Mouse (Mus musculus) heart, embryonic 15.5 days (tissue): ENCODE data around the gene Gria3. TPM values are rescaled to one million over a fixed set of nuclear protein-coding genes. Genes with fewer than 3 reads are reported as not detected.

Source experiments
- ATAC-seq: fragments of 200-750 bp; cut with Nextera tagmentation; replicated peaks from 2 replicates; pipeline ENCODE4 v1.8.0; 2017; ENCODE audit warnings: low read depth, moderate TSS enrichment; ENCODE audit not compliant: insufficient number of reproducible peaks, insufficient read depth, low FRiP score
- H3K27ac ChIP-seq: fragments of 300-500 bp; sonication (generic); 2 replicates; pipeline ENCODE4 v1.5.1; 2015; ENCODE audit warnings: mild to moderate bottlenecking, inconsistent platforms
- H3K27me3 ChIP-seq: fragments of 300-500 bp; sonication (generic); 2 replicates; pipeline ENCODE4 v1.6.1; 2015; ENCODE audit warnings: inconsistent platforms
- H3K36me3 ChIP-seq: fragments of 300-500 bp; sonication (generic); 2 replicates; pipeline ENCODE4 v1.6.1; 2015; ENCODE audit warnings: mild to moderate bottlenecking, inconsistent platforms
- H3K4me1 ChIP-seq: fragments of 300-500 bp; sonication (generic); replicated peaks from 2 replicates; pipeline ENCODE4 v1.6.1; 2015; ENCODE audit warnings: inconsistent platforms
- H3K4me2 ChIP-seq: fragments of 300-500 bp; sonication (generic); 2 replicates; pipeline ENCODE4 v1.6.1; 2015; ENCODE audit warnings: inconsistent platforms, mild to moderate bottlenecking, moderate library complexity
- H3K4me3 ChIP-seq: fragments of 300-500 bp; sonication (generic); 2 replicates; pipeline ENCODE4 v1.5.1; 2015; ENCODE audit warnings: mild to moderate bottlenecking, inconsistent platforms
- H3K9ac ChIP-seq: fragments of 300-500 bp; sonication (generic); 2 replicates; pipeline ENCODE4 v1.6.1; 2015; ENCODE audit warnings: mild to moderate bottlenecking, inconsistent platforms
- H3K9me3 ChIP-seq: fragments of 300-500 bp; sonication (generic); replicated peaks from 2 replicates; pipeline ENCODE4 v1.6.1; 2016; ENCODE audit warnings: inconsistent platforms
- WGBS: fragments of 180-500 bp; shearing (Covaris S2); methylation state at CpG from one replicate; pipeline ENCODE4 v1.1.7; 2015; ENCODE audit warnings: mixed read lengths; 5-methylcytosine and 5-hydroxymethylcytosine counted together
- polyA plus RNA-seq: library from polyadenylated mRNA; unstranded; fragments of >200 nt; fragmentation: Nextera tagmentation; extraction: Ambion mirVana; gene quantifications from 2 replicates; pipeline ENCODE4 v1.2.1, GENCODE M21; 2015

The Gria3 gene
- 6.1 and 7.7 TPM in 2 replicates for polyA plus RNA-seq

GRCm38 (mm10) chrX:41400058-41400904, at the start of gene Gria3:
Gene Gria3, plus strand, starts transcription at chrX:41400854.
- peaks cover 3% of the 10 kb centered on the region; the same call in 1 of the 2 replicates for H3K4me1 ChIP-seq
- peak within 1 kb of the TSS; percentile 51 for H3K9ac ChIP-seq
- peak within 1 kb of the TSS; percentile 74 for H3K4me2 ChIP-seq
- no peaks in the 10 kb centered on the region for H3K36me3 ChIP-seq
- H3K4me3 ChIP-seq, result peak within 1 kb of the TSS; percentile 53
- H3K27ac ChIP-seq, result peak within 1 kb of the TSS; percentile 65
- peak; percentile 31; the same call in 1 of the 2 replicates for ATAC-seq
- WGBS, result 10% methylated on average over 21 of the region's 21 CpGs
- no peaks in the 10 kb centered on the region for H3K27me3 ChIP-seq
- H3K9me3 ChIP-seq, result no peaks in the 10 kb centered on the region

GRCm38 (mm10) chrX:41387086-41387485, 13.6 kb upstream of the Gria3 start:
- Histone ChIP-seq H3K9me3 (no peaks in the 10 kb centered on the region), H3K4me1 (no peaks in the 10 kb centered on the region), H3K27me3 (no peaks in the 10 kb centered on the region), H3K4me2 (no peak overlapping the region), H3K9ac (no peak overlapping the region), H3K4me3 (no peak overlapping the region), H3K27ac (no peak overlapping the region), H3K36me3 (no peaks in the 10 kb centered on the region)
- ATAC-seq, result no peak
- WGBS, result 44% methylated on average over 7 of the region's 7 CpGs

- H3K9me3 ChIP-seq, result no peaks in the 10 kb centered on the region
- no peak overlapping the region for H3K9ac ChIP-seq
Observed at GRCm38 (mm10) chrX:41389079-41389478, 11.6 kb upstream of the Gria3 start.

GRCm38 (mm10) chrX:41398482-41398881, 2.2 kb upstream of the Gria3 start:
- Histone ChIP-seq H3K27ac (no peak overlapping the region), H3K9me3 (no peaks in the 10 kb centered on the region), H3K4me3 (no peak overlapping the region), H3K4me1 (peaks cover 3% of the 10 kb centered on the region; the same call in 1 of the 2 replicates), H3K36me3 (no peaks in the 10 kb centered on the region), H3K4me2 (no peak overlapping the region), H3K9ac (no peak overlapping the region), H3K27me3 (no peaks in the 10 kb centered on the region)
- ATAC-seq, result no peak

More at GRCm38 (mm10) chrX:41389079-41389478, 11.6 kb upstream of the Gria3 start:
- ATAC-seq, result no peak
- no peaks in the 10 kb centered on the region for H3K27me3 ChIP-seq
- no peaks in the 10 kb centered on the region for H3K4me1 ChIP-seq
- no peak overlapping the region for H3K27ac ChIP-seq
- H3K4me2 ChIP-seq, result no peak overlapping the region
- WGBS, result 91% methylated on average over 1 of the region's 1 CpGs
- no peaks in the 10 kb centered on the region for H3K36me3 ChIP-seq
- H3K4me3 ChIP-seq, result no peak overlapping the region

- H3K9me3 ChIP-seq, result no peaks in the 10 kb centered on the region
- H3K4me1 ChIP-seq, result peaks cover 3% of the 10 kb centered on the region; the same call in 1 of the 2 replicates
- H3K4me3 ChIP-seq, result peak overlapping the region; percentile 53
- H3K36me3 ChIP-seq, result no peaks in the 10 kb centered on the region
- ATAC-seq, result no peak
- H3K27ac ChIP-seq, result peak overlapping the region; percentile 65
- H3K27me3 ChIP-seq, result no peaks in the 10 kb centered on the region
- H3K4me2 ChIP-seq, result peak overlapping the region; percentile 74
- 11% methylated on average over 17 of the region's 17 CpGs for WGBS
- H3K9ac ChIP-seq, result peak overlapping the region; percentile 51
Observed at GRCm38 (mm10) chrX:41401186-41401585, 532 bp downstream of the Gria3 start.

GRCm38 (mm10) chrX:41401590-41402240, 1.1 kb downstream of the Gria3 start:
- peak overlapping the region; percentile 65 for H3K27ac ChIP-seq
- H3K27me3 ChIP-seq, result no peaks in the 10 kb centered on the region
- peaks cover 3% of the 10 kb centered on the region; the same call in 1 of the 2 replicates for H3K4me1 ChIP-seq
- no peak; the same call in 1 of the 2 replicates for ATAC-seq
- peak overlapping the region; percentile 74 for H3K4me2 ChIP-seq
- H3K9ac ChIP-seq, result peak overlapping the region; percentile 51
- 20% methylated on average over 20 of the region's 20 CpGs for WGBS
- H3K9me3 ChIP-seq, result no peaks in the 10 kb centered on the region
- H3K36me3 ChIP-seq, result no peaks in the 10 kb centered on the region
- peak overlapping the region; percentile 53 for H3K4me3 ChIP-seq

- Histone ChIP-seq H3K4me3 (peak overlapping the region; percentile 53), H3K27me3 (no peaks in the 10 kb centered on the region), H3K4me2 (peak overlapping the region; percentile 74), H3K27ac (peak overlapping the region; percentile 65), H3K4me1 (peaks cover 3% of the 10 kb centered on the region; the same call in 1 of the 2 replicates), H3K9ac (no peak overlapping the region), H3K36me3 (no peaks in the 10 kb centered on the region), H3K9me3 (no peaks in the 10 kb centered on the region)
- ATAC-seq, result no peak
- 16% methylated on average over 6 of the region's 6 CpGs for WGBS
Observed at GRCm38 (mm10) chrX:41402656-41403055, 2.0 kb downstream of the Gria3 start.

- Histone ChIP-seq H3K9ac (no peak overlapping the region), H3K4me3 (no peak overlapping the region), H3K27ac (no peak overlapping the region), H3K9me3 (no peaks in the 10 kb centered on the region), H3K27me3 (no peaks in the 10 kb centered on the region), H3K4me1 (peaks cover 3% of the 10 kb centered on the region; the same call in 1 of the 2 replicates), H3K36me3 (no peaks in the 10 kb centered on the region), H3K4me2 (no peak overlapping the region)
- no peak for ATAC-seq
- 46% methylated on average over 9 of the region's 9 CpGs for WGBS
Observed at GRCm38 (mm10) chrX:41406288-41406687, 5.6 kb downstream of the Gria3 start.

- no peak overlapping the region for H3K4me2 ChIP-seq
- no peaks in the 10 kb centered on the region for H3K4me1 ChIP-seq
- H3K27ac ChIP-seq, result no peak overlapping the region
- 17% methylated on average over 1 of the region's 1 CpGs for WGBS
- no peaks in the 10 kb centered on the region for H3K9me3 ChIP-seq
- H3K36me3 ChIP-seq, result no peaks in the 10 kb centered on the region
- H3K9ac ChIP-seq, result no peak overlapping the region
- no peak overlapping the region for H3K4me3 ChIP-seq
- H3K27me3 ChIP-seq, result no peaks in the 10 kb centered on the region
- no peak for ATAC-seq
Observed at GRCm38 (mm10) chrX:41409791-41410190, 9.1 kb downstream of the Gria3 start.

- H3K9ac ChIP-seq, result no peak overlapping the region
- ATAC-seq, result no peak
- no peak overlapping the region for H3K4me3 ChIP-seq
- H3K27me3 ChIP-seq, result no peaks in the 10 kb centered on the region
- H3K9me3 ChIP-seq, result no peaks in the 10 kb centered on the region
- no peaks in the 10 kb centered on the region for H3K36me3 ChIP-seq
- H3K27ac ChIP-seq, result no peak overlapping the region
- H3K4me1 ChIP-seq, result no peaks in the 10 kb centered on the region
- H3K4me2 ChIP-seq, result no peak overlapping the region
- WGBS, result 70% methylated on average over 6 of the region's 6 CpGs
Observed at GRCm38 (mm10) chrX:41425651-41426050, 25.0 kb downstream of the Gria3 start.

- no peak overlapping the region for H3K4me2 ChIP-seq
- H3K4me1 ChIP-seq, result no peaks in the 10 kb centered on the region
- ATAC-seq, result no peak
- no peaks in the 10 kb centered on the region for H3K27me3 ChIP-seq
- no peak overlapping the region for H3K9ac ChIP-seq
- 78% methylated on average over 5 of the region's 5 CpGs for WGBS
- H3K9me3 ChIP-seq, result no peaks in the 10 kb centered on the region
- no peak overlapping the region for H3K4me3 ChIP-seq
- H3K27ac ChIP-seq, result no peak overlapping the region
- no peaks in the 10 kb centered on the region for H3K36me3 ChIP-seq
Observed at GRCm38 (mm10) chrX:41428011-41428410, 27.4 kb downstream of the Gria3 start.
